Mouse (Mus musculus) brain, embryonic 14.5 days (tissue): ENCODE data around the gene Cracr2a.

Source experiments
- CTCF ChIP-seq: fragments of 200-500 bp; IDR thresholded peaks from 2 replicates; pipeline ENCODE4 v1.5.1; 2012; ENCODE audit warnings: inconsistent platforms, mild to moderate bottlenecking, moderate library complexity, borderline replicate concordance; ENCODE audit not compliant: insufficient read depth, insufficient read length; ENCODE audit errors: extremely low read depth
- POLR2A ChIP-seq: fragments of 200-500 bp; IDR thresholded peaks from 2 replicates; pipeline ENCODE4 v1.6.1; 2012; ENCODE audit warnings: mild to moderate bottlenecking, inconsistent platforms, borderline replicate concordance; ENCODE audit not compliant: poor library complexity, insufficient read depth, insufficient read length, severe bottlenecking; ENCODE audit errors: extremely low read depth

DNA sequence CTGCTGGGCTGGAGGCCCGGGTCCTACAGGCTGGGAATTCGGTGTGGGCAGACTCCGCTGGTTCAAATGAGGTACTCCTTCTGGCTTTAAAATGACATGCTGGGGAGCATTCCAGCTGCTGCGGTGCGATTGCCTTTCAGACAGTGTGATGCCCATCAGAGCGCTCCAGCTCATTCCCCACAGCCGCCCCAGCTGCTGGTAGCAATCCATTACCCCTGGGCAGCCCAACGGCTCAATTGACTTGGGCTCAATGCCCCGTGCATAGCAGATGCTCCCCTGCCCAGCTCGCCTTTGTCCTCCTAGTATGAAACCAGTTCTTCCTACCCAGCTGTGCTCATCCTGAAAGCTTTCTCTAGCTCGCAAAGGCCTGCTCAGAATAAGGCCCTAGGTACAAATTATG lies 115.7 kb downstream of the Cracr2a start:
- TF ChIP-seq POLR2A (no peak), CTCF (no peak)
